Mouse (Mus musculus): ENCODE measurements around the gene H2-M3.

DNA sequence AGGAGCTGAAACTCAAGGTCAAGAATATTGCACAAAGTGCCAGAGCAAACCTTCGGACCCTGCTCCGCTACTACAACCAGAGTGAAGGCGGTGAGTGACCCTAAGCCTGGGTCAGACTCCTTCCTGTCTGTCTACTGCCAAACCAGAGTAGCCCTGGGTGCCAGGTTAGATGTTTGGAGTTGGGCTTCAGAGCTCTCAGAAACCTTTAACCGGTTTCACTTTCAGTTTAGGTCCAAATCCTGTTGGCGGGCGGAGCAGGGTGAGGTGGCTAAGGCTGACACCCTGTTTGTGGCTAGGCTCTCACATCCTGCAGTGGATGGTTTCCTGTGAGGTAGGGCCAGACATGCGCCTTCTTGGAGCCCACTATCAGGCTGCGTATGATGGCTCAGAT, 677 bp downstream of the H2-M3 start:
- TF ChIP-seq CTCF (IDR thresholded peaks at IDR 0.05; ENCODE audit: control insufficient read depth, insufficient read depth, low read length) = no peak
- TF ChIP-seq POLR2A (IDR thresholded peaks at IDR 0.05; ENCODE audit: borderline replicate concordance, control insufficient read depth, low read depth, low read length) = no peak
